Mouse (Mus musculus) mesoderm, embryonic 11.5 days (tissue): ENCODE results near the gene Msgn1.

Experiments
- DNase-seq: peaks from one replicate; pipeline ENCODE4 v3.0.0-alpha.2; 2012; ENCODE audit warnings: low read depth, low spot score

The Msgn1 gene

DNA sequence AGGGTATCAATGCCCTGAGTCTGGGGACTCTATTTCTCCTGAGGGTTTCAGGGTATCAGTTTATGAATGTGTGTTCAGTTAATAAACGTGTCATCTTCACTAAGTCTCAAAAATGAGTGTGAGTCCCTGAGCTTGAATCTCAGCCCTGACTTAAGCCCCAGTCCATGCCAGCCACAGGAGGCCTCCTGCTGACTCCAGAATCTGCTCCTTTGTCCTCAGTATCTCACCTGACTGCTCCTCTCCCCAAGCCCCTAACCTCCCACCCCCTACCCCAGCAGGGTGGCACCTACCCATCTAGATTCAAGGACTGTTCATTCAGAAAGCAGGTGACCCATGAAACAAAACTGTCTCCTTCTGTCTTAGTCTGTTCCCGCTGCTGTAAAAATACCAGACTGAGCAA, 10.2 kb downstream of the Msgn1 start:
- DNase-seq = no peak

DNA sequence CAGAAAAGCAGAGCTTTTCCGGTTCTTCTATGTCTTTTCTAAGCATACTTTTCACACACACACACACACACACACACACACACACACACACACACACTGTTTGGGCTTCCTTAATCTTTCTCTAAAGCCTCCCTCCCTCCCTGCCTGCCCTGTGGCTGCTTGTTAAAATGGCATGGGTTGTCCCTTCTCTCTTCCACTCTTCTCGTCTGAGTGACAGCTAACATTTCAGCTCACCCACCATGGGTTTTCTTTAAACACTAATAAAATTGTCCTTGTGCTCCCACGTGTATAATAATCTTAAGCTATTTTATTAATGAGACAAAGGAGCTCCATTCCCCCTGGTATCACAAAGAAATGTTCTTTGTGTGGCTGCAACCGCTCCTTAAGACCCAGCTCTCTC, 10.7 kb downstream of the Msgn1 start:
- DNase-seq = no peak

DNA sequence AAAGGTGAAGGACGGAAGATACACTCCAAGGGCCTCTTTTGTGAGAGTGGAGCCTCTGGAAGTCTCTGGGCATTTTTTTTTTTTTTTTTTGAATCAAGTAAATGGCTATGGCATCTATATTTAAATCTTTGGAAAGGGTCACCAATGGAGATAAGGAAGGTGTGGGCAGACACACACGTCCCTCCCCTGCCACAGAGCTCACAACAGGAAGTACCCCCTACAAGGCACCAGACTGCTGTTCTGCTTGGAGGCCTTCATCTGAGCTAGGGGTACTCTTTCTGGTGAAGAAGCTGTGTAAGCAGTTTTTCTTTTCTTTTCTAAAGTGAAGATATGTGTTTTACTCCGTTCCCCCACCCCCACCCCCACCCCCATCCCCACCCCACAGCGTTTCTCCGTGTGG, 11.9 kb downstream of the Msgn1 start:
- no peak for DNase-seq

DNA sequence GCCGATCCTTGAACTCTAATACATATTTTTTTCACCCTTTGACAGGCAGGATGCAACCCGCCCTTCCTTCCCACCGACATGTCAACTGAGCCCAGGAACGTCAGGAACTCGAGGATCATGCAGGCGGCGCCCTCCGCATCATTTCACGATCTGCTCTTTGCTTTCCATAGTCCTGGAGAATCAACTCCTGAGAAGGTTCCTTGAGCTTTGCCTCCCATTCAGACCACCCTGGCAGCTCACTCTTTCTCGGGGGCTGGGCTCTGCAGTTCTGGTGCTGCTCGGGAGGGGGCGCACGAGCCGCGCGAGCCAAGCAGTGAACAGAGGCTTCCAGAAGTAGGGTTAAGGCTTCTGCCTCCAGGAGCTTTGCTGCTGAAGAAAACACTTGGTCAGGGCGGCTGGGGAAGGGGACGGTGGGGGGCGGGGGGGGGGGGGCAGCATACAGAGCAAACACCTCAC, 12.6 kb downstream of the Msgn1 start:
- peak; percentile 71 for DNase-seq

DNA sequence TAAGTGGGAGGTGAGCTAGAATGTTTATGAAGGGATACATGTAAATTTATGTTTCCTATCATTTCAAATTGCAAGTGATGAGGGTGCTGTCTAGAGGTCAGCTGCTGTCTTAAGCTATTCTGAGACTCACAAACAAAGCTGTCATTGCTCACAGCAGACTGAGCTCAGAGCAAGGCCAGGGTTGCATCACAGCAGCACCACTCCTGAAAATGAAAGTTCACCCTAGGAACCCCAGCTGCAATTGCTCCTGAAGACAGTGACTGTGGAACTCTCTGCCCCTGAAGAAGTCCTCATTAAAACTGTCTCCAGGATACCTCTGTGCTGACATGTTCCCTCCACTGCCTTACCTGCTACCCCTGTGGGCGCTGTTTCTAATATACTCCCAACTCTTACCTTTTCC, 13.7 kb downstream of the Msgn1 start:
- DNase-seq = no peak

DNA sequence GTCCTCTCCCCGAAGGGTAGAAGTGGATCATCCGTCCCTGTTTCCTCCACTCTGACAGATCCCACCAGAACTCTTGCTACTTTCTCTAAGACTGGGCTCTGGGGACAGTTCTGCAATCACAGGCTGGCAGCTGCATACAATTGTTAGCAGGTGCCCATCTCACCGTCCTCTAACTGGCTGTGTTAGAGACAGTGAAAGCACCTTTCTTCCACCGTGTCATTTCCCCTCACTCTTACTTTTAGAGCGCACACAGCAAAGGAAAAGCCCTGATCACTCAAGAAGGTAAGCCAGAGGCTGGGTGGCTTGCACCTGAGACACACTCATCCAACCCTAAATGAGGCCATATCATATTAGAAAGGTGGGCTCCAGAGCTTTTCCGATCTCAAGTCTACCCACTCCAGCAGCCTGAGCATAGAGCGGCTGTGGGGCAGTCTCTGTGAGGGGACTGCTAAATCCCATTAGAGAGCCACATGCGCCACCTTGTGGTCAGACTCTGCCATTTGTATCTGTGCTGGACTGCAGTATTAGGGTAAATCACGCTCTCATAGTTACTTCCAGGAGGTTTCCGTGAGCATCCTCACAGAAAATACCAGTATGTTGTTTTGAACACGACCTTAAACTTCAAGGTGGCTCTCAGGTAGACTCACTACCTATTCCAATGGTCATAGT, 30.2 kb downstream of the Msgn1 start:
- peak; percentile 91 for DNase-seq

DNA sequence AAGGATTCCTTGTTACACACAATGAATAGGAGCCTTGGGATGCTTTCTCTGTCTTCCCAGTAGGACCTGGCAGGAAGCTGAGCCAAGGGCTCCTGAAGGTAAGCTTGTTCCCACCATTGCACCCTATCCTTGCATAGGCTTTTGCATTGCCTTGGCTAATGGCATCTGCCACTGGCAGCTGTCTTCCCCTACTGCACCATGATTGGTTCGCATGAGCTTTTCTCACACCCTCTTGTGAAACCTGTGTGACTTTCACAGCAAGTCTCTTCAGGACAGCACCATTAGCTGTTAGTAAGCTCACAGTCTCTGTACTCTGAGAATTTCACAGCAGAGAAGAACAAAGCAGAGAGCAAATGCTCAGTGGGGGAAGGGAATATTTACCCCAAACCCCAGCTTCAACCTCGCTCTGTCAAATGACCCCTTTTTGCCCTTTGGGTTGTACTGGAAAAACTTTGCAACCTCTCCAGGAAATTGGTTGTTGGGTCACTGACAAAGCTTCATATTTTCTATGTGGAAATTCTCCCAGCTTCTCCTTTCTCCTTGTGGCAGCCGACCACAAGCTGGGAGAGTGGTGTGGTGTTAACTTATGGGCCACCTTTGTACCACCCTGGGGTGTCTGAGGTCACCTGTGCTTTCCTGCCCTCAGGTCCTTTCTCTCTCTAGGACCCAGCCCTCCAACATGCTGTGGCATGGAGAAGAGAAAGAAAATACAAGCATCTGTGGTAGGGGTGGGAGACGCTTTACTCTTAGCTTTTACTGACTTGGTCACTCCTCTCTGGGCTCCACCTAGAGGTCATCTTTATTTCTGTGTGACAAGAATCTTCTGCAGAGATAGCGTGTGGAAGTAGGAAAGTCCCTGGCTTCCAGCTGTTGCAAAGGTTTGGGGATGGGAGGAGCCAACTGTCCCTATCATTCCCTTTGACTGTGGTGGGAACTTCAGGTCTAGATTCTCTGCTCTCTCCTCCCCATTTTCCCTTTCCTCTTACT, 31.1 kb downstream of the Msgn1 start:
- DNase-seq = no peak

DNA sequence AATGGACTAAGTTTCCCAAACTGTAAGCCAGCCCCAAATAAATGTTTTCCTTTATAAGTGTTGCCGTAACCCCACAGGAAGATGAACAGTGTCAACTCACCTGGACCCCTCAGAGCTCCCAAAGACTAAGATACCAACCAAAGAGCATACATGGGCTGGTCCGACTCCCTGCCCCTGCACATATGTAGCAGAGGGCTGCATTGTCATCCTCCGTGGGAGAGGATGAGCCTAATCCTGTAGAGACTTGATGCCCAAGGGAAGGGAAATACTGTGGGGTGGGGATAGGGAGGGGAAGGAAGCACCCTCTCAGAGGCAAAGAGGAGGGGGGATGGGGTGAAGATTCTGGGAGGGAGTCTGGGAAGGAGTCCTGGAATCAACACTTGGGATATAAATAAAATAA, 50.1 kb downstream of the Msgn1 start:
- no peak for DNase-seq
